Mouse (Mus musculus): Measurements from ENCODE around the gene Ubl5. TPM values are rescaled to one million over a fixed set of nuclear protein-coding genes. Genes with fewer than 3 reads are reported as not detected.

The Ubl5 gene
- polyA plus RNA-seq, 1 experiment = 243 TPM

GRCm38 (mm10) chr9:20636256-20636655 lies 6.4 kb upstream of the Ubl5 start:
- H3K27ac ChIP-seq (ENCODE audit: insufficient read depth, low read length) = no peak overlapping the region
- TF ChIP-seq CTCF (IDR thresholded peaks at IDR 0.05; ENCODE audit: borderline replicate concordance, insufficient read depth, low read length) (no peak), POLR2A (IDR thresholded peaks at IDR 0.05; ENCODE audit: low read depth, low read length) (no peak)
- no peaks in the 10 kb centered on the region for H3K4me1 ChIP-seq (ENCODE audit: control insufficient read depth, insufficient read depth, low read length)
- no peak overlapping the region for H3K4me3 ChIP-seq (ENCODE audit: insufficient read depth, low read length)

GRCm38 (mm10) chr9:20636790-20637189 lies 5.9 kb upstream of the Ubl5 start:
- TF ChIP-seq POLR2A (IDR thresholded peaks at IDR 0.05; ENCODE audit: low read depth, low read length) (no peak), CTCF (IDR thresholded peaks at IDR 0.05; ENCODE audit: borderline replicate concordance, insufficient read depth, low read length) (no peak)
- no peak overlapping the region for H3K27ac ChIP-seq (ENCODE audit: insufficient read depth, low read length)
- H3K4me3 ChIP-seq (ENCODE audit: insufficient read depth, low read length) = no peak overlapping the region
- no peaks in the 10 kb centered on the region for H3K4me1 ChIP-seq (ENCODE audit: control insufficient read depth, insufficient read depth, low read length)

GRCm38 (mm10) chr9:20638552-20638951 lies 4.1 kb upstream of the Ubl5 start:
- H3K4me1 ChIP-seq (ENCODE audit: control insufficient read depth, insufficient read depth, low read length) = no peaks in the 10 kb centered on the region
- no peak overlapping the region for H3K4me3 ChIP-seq (ENCODE audit: insufficient read depth, low read length)
- TF ChIP-seq POLR2A (IDR thresholded peaks at IDR 0.05; ENCODE audit: low read depth, low read length) (no peak), CTCF (IDR thresholded peaks at IDR 0.05; ENCODE audit: borderline replicate concordance, insufficient read depth, low read length) (no peak)
- no peak overlapping the region for H3K27ac ChIP-seq (ENCODE audit: insufficient read depth, low read length)

- Histone ChIP-seq H3K4me1 (ENCODE audit: control insufficient read depth, insufficient read depth, low read length) (no peaks in the 10 kb centered on the region), H3K4me3 (ENCODE audit: insufficient read depth, low read length) (no peak overlapping the region), H3K27ac (ENCODE audit: insufficient read depth, low read length) (no peak overlapping the region)
- TF ChIP-seq CTCF (IDR thresholded peaks at IDR 0.05; ENCODE audit: borderline replicate concordance, insufficient read depth, low read length) = no peak
- no peak for TF ChIP-seq POLR2A (IDR thresholded peaks at IDR 0.05; ENCODE audit: low read depth, low read length)
Measured at GRCm38 (mm10) chr9:20639486-20639885, 3.2 kb upstream of the Ubl5 start.

- Histone ChIP-seq H3K4me1 (ENCODE audit: control insufficient read depth, insufficient read depth, low read length) (no peaks in the 10 kb centered on the region), H3K27ac (ENCODE audit: insufficient read depth, low read length) (no peak overlapping the region), H3K4me3 (ENCODE audit: insufficient read depth, low read length) (peak overlapping the region; percentile 91)
- TF ChIP-seq CTCF (IDR thresholded peaks at IDR 0.05; ENCODE audit: borderline replicate concordance, insufficient read depth, low read length) (no peak), POLR2A (IDR thresholded peaks at IDR 0.05; ENCODE audit: low read depth, low read length) (no peak)
Measured at GRCm38 (mm10) chr9:20641501-20641900, 1.2 kb upstream of the Ubl5 start.

GRCm38 (mm10) chr9:20642896-20643466 lies 303 bp downstream of the Ubl5 start:
- TF ChIP-seq CTCF (IDR thresholded peaks at IDR 0.05; ENCODE audit: borderline replicate concordance, insufficient read depth, low read length) (no peak), POLR2A (IDR thresholded peaks at IDR 0.05; ENCODE audit: low read depth, low read length) (peak; percentile 82)
- peak overlapping the region; percentile 91 for H3K4me3 ChIP-seq (ENCODE audit: insufficient read depth, low read length)
- no peak overlapping the region; the same call in 1 of the 2 replicates for H3K27ac ChIP-seq (ENCODE audit: insufficient read depth, low read length)
- no peaks in the 10 kb centered on the region for H3K4me1 ChIP-seq (ENCODE audit: control insufficient read depth, insufficient read depth, low read length)

GRCm38 (mm10) chr9:20643781-20644180 lies 1.1 kb downstream of the Ubl5 start:
- no peak overlapping the region for H3K27ac ChIP-seq (ENCODE audit: insufficient read depth, low read length)
- TF ChIP-seq CTCF (IDR thresholded peaks at IDR 0.05; ENCODE audit: borderline replicate concordance, insufficient read depth, low read length) (no peak), POLR2A (IDR thresholded peaks at IDR 0.05; ENCODE audit: low read depth, low read length) (no peak)
- peak overlapping the region; percentile 91 for H3K4me3 ChIP-seq (ENCODE audit: insufficient read depth, low read length)
- H3K4me1 ChIP-seq (ENCODE audit: control insufficient read depth, insufficient read depth, low read length) = no peaks in the 10 kb centered on the region

GRCm38 (mm10) chr9:20644360-20645081 lies 1.8 kb downstream of the Ubl5 start, which contains the start of gene Fbxl12:
Gene Fbxl12, minus strand, starts transcription at chr9:20644767.
- TF ChIP-seq CTCF (IDR thresholded peaks at IDR 0.05; ENCODE audit: borderline replicate concordance, insufficient read depth, low read length) = no peak
- peak; percentile 82 for TF ChIP-seq POLR2A (IDR thresholded peaks at IDR 0.05; ENCODE audit: low read depth, low read length)
- Histone ChIP-seq H3K27ac (ENCODE audit: insufficient read depth, low read length) (peak within 1 kb of the TSS; percentile 48), H3K4me3 (ENCODE audit: insufficient read depth, low read length) (peak within 1 kb of the TSS; percentile 91), H3K4me1 (ENCODE audit: control insufficient read depth, insufficient read depth, low read length) (no peaks in the 10 kb centered on the region)

- TF ChIP-seq CTCF (IDR thresholded peaks at IDR 0.05; ENCODE audit: borderline replicate concordance, insufficient read depth, low read length) (no peak), POLR2A (IDR thresholded peaks at IDR 0.05; ENCODE audit: low read depth, low read length) (no peak)
- no peaks in the 10 kb centered on the region for H3K4me1 ChIP-seq (ENCODE audit: control insufficient read depth, insufficient read depth, low read length)
- H3K4me3 ChIP-seq (ENCODE audit: insufficient read depth, low read length) = peak overlapping the region; percentile 91
- peak overlapping the region; percentile 48; the same call in 1 of the 2 replicates for H3K27ac ChIP-seq (ENCODE audit: insufficient read depth, low read length)
Measured at GRCm38 (mm10) chr9:20645121-20645520, 2.4 kb downstream of the Ubl5 start.

- Histone ChIP-seq H3K27ac (ENCODE audit: insufficient read depth, low read length) (no peak within 1 kb of the TSS), H3K4me3 (ENCODE audit: insufficient read depth, low read length) (peak within 1 kb of the TSS; percentile 89), H3K4me1 (ENCODE audit: control insufficient read depth, insufficient read depth, low read length) (peaks cover 6% of the 10 kb centered on the region; the same call in 1 of the 2 replicates)
- TF ChIP-seq CTCF (IDR thresholded peaks at IDR 0.05; ENCODE audit: borderline replicate concordance, insufficient read depth, low read length) (no peak), POLR2A (IDR thresholded peaks at IDR 0.05; ENCODE audit: low read depth, low read length) (peak; percentile 88)
Measured at GRCm38 (mm10) chr9:20651602-20652259, 9.1 kb downstream of the Ubl5 start, which contains the start of gene Pin1. Gene Pin1, plus strand, starts transcription at chr9:20652095.

All from embryonic fibroblast, embryonic 13.5 days (primary cell).